Comparison of ENCODE assay signal across 10 mouse cellular contexts in genomic region chr12:94420918-94421317, GRCm38 (mm10).
DNase-seq lines count a peak whose midpoint lies in the region.
"Had no signal": no experiment of that assay in that cellular context is flagged by ENCODE, and none has a peak within 500 bp of the region (broad histone marks: within the 10 kb centered on the region; RNA-seq: fewer than 3 reads in every experiment).

No protein-coding gene starts in this region.

- intact Hi-C loops in left cerebral cortex, postnatal 14 days (cut with DNase I) = no loop called here

- DNase-seq in adrenal gland, adult 2 months = peak; percentile 33
- no peak for DNase-seq in adrenal gland, postnatal 4 days (ENCODE audit: low spot score in 2 of 2)
- DNase-seq in urinary bladder, postnatal 14 days (ENCODE audit: low spot score) = peak; percentile 6
- DNase-seq in urinary bladder, postnatal 25 days (ENCODE audit: low spot score) = no peak
- peak; percentile 58 to 67 for DNase-seq in kidney, postnatal 25 days
- peak; percentile 5 for DNase-seq in yolk sac, embryonic 10.5 days (ENCODE audit: low spot score)
- DNase-seq in left cerebral cortex, postnatal 14 days (ENCODE audit: low spot score in 2 of 2) = no peak
- DNase-seq in retina, postnatal 1 day = no peak
- DNase-seq: cerebellum, adult 9-10 months; layer of hippocampus, adult 9-11 months had no signal

Comparison
In these comparisons a context has a peak if more than half of its experiments do, and no peak if none do; other contexts are left out.
1. DNase-seq: peak in adrenal gland, adult 2 months (single experiment), urinary bladder, postnatal 14 days (single experiment), kidney, postnatal 25 days (2 of 2) and yolk sac, embryonic 10.5 days (single experiment); none in adrenal gland, postnatal 4 days (0 of 2), urinary bladder, postnatal 25 days (single experiment), left cerebral cortex, postnatal 14 days (0 of 2) and retina, postnatal 1 day (single experiment).